Mouse (Mus musculus): Measurements from ENCODE around the gene Wtip. TPM values are rescaled to one million over a fixed set of nuclear protein-coding genes. Genes with fewer than 3 reads are reported as not detected.
"Not testable (repeated sequence)": the region's sequence is repeated elsewhere in the genome, so short reads cannot be mapped to it uniquely, and the experiment has no call there.

Wtip gene
- polyA plus RNA-seq, 1 experiment from 2014 or later = 7.8 TPM

DNA sequence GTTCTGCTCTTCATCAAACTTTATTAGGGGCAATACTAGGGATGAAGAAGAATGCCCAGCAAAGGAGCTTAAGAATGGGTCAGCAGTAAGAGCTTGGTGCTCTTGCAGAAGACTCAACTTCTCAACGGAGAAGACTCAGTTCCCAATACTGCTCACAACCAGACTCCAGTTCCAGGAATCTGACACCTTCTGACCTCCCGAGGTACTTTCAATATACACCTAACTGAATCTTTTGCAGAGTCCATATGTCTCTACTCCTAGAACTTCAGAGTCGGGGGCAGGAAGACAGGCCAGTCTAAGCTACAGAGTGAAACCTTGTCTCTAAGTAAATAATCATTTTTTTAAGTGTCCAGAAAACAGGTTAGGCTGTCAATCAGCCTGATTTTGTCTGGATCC lies 1.1 kb downstream of the Wtip start:
- Histone ChIP-seq H3K4me1 (ENCODE audit: control insufficient read depth, insufficient read depth, low read length) (peaks cover 18% of the 10 kb centered on the region), H3K36me3 (ENCODE audit: control insufficient read depth, insufficient read depth, low read length) (peaks cover 4% of the 10 kb centered on the region; the same call in 1 of the 2 replicates), H3K27ac (replicated peaks; ENCODE audit: low read depth, low read length) (peak overlapping the region; percentile 89), H3K9ac (ENCODE audit: low read depth, low read length) (peak overlapping the region; percentile 96), H3K27me3 (replicated peaks; ENCODE audit: control insufficient read depth, insufficient read depth, low read length) (no peaks in the 10 kb centered on the region), H3K4me3 (ENCODE audit: low read depth, low read length) (peak overlapping the region; percentile 91), H3K4me2 (ENCODE audit: low read depth, low read length) (peak overlapping the region; percentile 71), H3K9me3 (ENCODE audit: control insufficient read depth, low read length) (0 out of 2 replicates have a peak, but pooled peaks cover 7% of the 10 kb centered on the region)
- ATAC-seq (ENCODE audit: low read depth) (no peak), DNase-seq (ENCODE audit: low spot score) (no peak)
- WGBS = 1% methylated on average over 3 of the region's 3 CpGs

DNA sequence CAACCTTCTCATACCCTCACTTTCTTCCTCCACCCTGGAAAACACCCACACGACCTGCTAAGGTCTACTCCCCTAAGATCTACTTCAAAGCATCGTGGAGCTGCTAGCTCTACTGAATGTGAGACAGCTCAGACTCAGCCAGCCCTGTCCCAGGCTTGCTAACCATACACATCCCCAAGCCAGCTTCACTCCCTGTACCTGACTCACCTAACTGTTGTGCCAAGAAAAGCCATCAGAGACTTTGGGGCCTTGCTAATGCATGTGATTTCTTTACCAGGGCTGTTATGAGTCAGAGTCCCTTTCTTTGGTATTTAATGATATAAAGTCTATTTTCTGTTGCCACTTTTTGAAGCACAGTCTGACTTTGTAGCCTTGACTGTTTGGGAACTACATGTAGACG lies 1.9 kb downstream of the Wtip start:
- 68% methylated on average over 3 of the region's 3 CpGs for WGBS
- H3K9me3 ChIP-seq (ENCODE audit: control insufficient read depth, low read length) = peaks cover 12% of the 10 kb centered on the region; the same call in 1 of the 2 replicates
- H3K9ac ChIP-seq (ENCODE audit: low read depth, low read length) = no peak overlapping the region
- peak overlapping the region; percentile 91 for H3K4me3 ChIP-seq (ENCODE audit: low read depth, low read length)
- peaks cover 18% of the 10 kb centered on the region for H3K4me1 ChIP-seq (ENCODE audit: control insufficient read depth, insufficient read depth, low read length)
- peaks cover 4% of the 10 kb centered on the region; the same call in 1 of the 2 replicates for H3K36me3 ChIP-seq (ENCODE audit: control insufficient read depth, insufficient read depth, low read length)
- H3K4me2 ChIP-seq (ENCODE audit: low read depth, low read length) = peak overlapping the region; percentile 71
- no peaks in the 10 kb centered on the region for H3K27me3 ChIP-seq (replicated peaks; ENCODE audit: control insufficient read depth, insufficient read depth, low read length)
- DNase-seq (ENCODE audit: low spot score) = no peak
- H3K27ac ChIP-seq (replicated peaks; ENCODE audit: low read depth, low read length) = no peak overlapping the region
- no peak for ATAC-seq (ENCODE audit: low read depth)

DNA sequence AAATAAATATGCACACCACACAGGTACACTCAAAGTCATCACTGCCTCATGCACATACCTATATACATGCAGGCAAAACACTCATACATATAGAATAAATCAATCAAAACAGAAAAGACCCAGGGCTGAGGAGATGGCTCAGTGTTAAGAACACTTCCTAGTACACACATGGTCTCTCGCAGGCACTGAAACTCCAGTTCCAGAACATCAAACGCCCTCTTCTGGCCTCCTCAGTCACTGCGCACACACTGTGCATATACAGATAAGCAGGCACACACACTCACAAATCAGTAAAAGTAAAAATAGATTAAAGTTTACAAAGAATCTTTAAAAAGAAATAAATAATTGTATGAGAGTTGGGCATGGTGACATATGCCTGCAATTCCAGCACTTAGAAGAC lies 6.8 kb downstream of the Wtip start:
- Histone ChIP-seq H3K4me2 (ENCODE audit: low read depth, low read length) (no peak overlapping the region), H3K4me3 (ENCODE audit: low read depth, low read length) (no peak overlapping the region), H3K9ac (ENCODE audit: low read depth, low read length) (no peak overlapping the region), H3K36me3 (ENCODE audit: control insufficient read depth, insufficient read depth, low read length) (peaks cover 14% of the 10 kb centered on the region; the same call in 1 of the 2 replicates), H3K4me1 (ENCODE audit: control insufficient read depth, insufficient read depth, low read length) (peaks cover 3% of the 10 kb centered on the region), H3K27ac (replicated peaks; ENCODE audit: low read depth, low read length) (no peak overlapping the region), H3K9me3 (ENCODE audit: control insufficient read depth, low read length) (peaks cover 12% of the 10 kb centered on the region; the same call in 1 of the 2 replicates), H3K27me3 (replicated peaks; ENCODE audit: control insufficient read depth, insufficient read depth, low read length) (no peaks in the 10 kb centered on the region)
- WGBS = 83% methylated on average over 3 of the region's 3 CpGs
- ATAC-seq (ENCODE audit: low read depth) (no peak), DNase-seq (ENCODE audit: low spot score) (no peak)

DNA sequence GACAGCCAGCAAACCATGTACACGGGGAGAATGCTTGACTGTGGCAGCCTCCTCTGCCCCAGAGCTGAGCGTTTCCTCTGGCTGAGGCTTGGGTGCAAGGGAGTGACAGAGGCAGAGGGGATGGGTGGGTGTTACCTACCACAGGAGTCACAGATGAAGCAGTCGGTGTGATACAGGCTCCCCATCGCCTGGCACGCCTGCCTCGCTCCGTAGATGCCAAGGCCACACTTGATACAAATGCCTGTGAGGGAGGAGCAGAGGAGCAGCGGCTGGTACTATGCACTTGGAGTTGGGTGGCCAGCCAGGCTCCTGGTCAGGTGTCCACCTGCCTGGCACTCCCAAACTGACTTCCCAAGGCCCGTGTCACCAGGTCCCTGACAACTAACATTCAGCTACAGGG lies 7.7 kb downstream of the Wtip start:
- Histone ChIP-seq H3K9me3 (ENCODE audit: control insufficient read depth, low read length) (peaks cover 12% of the 10 kb centered on the region; the same call in 1 of the 2 replicates), H3K27ac (replicated peaks; ENCODE audit: low read depth, low read length) (no peak overlapping the region), H3K36me3 (ENCODE audit: control insufficient read depth, insufficient read depth, low read length) (peaks cover 14% of the 10 kb centered on the region; the same call in 1 of the 2 replicates), H3K4me3 (ENCODE audit: low read depth, low read length) (no peak overlapping the region), H3K4me2 (ENCODE audit: low read depth, low read length) (no peak overlapping the region), H3K4me1 (ENCODE audit: control insufficient read depth, insufficient read depth, low read length) (no peaks in the 10 kb centered on the region), H3K9ac (ENCODE audit: low read depth, low read length) (no peak overlapping the region), H3K27me3 (replicated peaks; ENCODE audit: control insufficient read depth, insufficient read depth, low read length) (no peaks in the 10 kb centered on the region)
- DNase-seq (ENCODE audit: low spot score) (no peak), ATAC-seq (ENCODE audit: low read depth) (no peak)
- WGBS = 90% methylated on average over 8 of the region's 9 CpGs

DNA sequence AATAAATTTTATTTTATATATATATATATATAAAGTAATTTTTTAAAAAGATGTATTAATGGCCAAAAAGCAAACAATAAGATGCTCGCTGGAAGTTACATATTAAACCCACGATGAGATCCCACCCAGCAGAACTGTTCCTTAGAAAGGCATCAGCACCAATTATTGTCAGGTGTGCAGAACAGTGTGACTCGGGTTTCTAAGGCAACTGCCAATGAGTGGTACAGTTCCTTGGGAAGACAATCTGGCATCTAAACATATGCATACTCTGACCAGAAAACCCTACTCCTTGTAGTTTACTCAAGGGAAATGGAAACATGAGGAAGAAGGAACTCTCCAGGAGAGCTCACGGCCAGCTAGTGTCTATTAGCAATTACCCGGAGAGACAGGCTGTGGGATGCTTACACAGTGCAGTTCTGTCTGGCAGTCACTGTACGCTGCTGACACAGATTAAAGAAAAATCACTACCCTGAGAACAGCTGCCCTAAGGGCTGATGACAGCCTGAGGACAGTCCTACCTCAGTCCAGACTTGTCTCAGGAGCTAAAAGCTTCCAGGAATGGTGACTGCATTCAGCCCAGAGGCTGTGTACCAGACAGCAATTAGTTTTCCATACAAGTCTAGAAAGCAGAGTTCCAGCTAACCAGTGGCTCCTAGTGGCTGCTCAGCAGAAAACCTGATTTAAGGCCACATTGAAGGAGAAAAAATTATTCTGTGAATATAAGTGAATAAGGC lies 9.9 kb downstream of the Wtip start:
- H3K4me3 ChIP-seq (ENCODE audit: low read depth, low read length) = no peak overlapping the region
- H3K9ac ChIP-seq (ENCODE audit: low read depth, low read length) = no peak overlapping the region
- H3K27me3 ChIP-seq (replicated peaks; ENCODE audit: control insufficient read depth, insufficient read depth, low read length) = no peaks in the 10 kb centered on the region
- peak; percentile 57 for DNase-seq (ENCODE audit: low spot score)
- no peak overlapping the region for H3K27ac ChIP-seq (replicated peaks; ENCODE audit: low read depth, low read length)
- H3K36me3 ChIP-seq (ENCODE audit: control insufficient read depth, insufficient read depth, low read length) = peaks cover 22% of the 10 kb centered on the region
- WGBS = 65% methylated on average over 6 of the region's 6 CpGs
- peaks cover 12% of the 10 kb centered on the region; the same call in 1 of the 2 replicates for H3K9me3 ChIP-seq (ENCODE audit: control insufficient read depth, low read length)
- no peaks in the 10 kb centered on the region for H3K4me1 ChIP-seq (ENCODE audit: control insufficient read depth, insufficient read depth, low read length)
- no peak overlapping the region for H3K4me2 ChIP-seq (ENCODE audit: low read depth, low read length)
- peak; percentile 45; the same call in 1 of the 2 replicates for ATAC-seq (ENCODE audit: low read depth)

DNA sequence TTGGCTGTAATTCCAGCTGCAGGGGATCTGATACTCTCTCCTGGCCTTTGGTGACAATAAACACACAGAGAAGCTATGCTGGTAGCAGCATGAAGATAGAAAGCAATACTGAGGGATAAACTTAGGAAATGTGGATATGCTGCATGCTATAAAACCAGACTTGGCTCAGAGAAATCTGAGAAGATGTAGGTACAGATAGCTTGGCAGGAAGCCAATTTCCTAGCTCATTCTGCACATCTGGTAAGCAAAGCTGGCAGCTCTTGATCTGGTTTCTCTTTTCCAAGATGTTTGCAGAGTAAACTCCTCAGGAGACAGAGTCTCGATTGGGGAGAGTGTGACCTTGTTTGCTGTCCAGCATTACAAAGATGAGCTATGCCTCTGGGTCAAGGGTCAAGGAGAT lies 12.4 kb downstream of the Wtip start:
- H3K27me3 ChIP-seq (replicated peaks; ENCODE audit: control insufficient read depth, insufficient read depth, low read length); H3K4me3 ChIP-seq (ENCODE audit: low read depth, low read length); ATAC-seq (ENCODE audit: low read depth); H3K4me2 ChIP-seq (ENCODE audit: low read depth, low read length); H3K9ac ChIP-seq (ENCODE audit: low read depth, low read length); H3K27ac ChIP-seq (replicated peaks; ENCODE audit: low read depth, low read length); H3K9me3 ChIP-seq (ENCODE audit: control insufficient read depth, low read length); H3K4me1 ChIP-seq (ENCODE audit: control insufficient read depth, insufficient read depth, low read length): not testable (repeated sequence)
- H3K36me3 ChIP-seq (ENCODE audit: control insufficient read depth, insufficient read depth, low read length) = peaks cover 37% of the 10 kb centered on the region
- DNase-seq (ENCODE audit: low spot score) = peak; percentile 76
- 0% methylated on average over 1 of the region's 1 CpGs for WGBS

DNA sequence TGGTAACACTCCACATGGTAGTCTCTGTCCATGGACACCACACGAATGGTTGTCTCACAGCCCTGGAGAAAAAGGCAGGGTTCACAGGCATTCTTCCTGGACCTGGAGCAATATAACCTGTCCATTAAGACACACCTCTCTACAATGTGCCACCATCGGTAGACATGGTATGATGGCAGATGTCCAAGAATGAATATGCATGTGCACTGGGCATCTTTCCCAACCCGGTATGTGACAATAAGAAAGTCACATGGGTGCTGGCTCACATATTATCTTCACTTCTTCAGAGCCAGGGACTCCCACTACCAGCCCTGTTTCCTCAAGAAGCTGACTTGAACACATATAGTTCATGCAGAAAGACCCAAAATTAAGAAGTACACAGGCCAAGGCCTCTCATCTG lies 16.5 kb downstream of the Wtip start:
- ATAC-seq (ENCODE audit: low read depth) = no peak
- no peak overlapping the region for H3K27ac ChIP-seq (replicated peaks; ENCODE audit: low read depth, low read length)
- no peaks in the 10 kb centered on the region for H3K9me3 ChIP-seq (ENCODE audit: control insufficient read depth, low read length)
- no peak overlapping the region for H3K4me3 ChIP-seq (ENCODE audit: low read depth, low read length)
- DNase-seq (ENCODE audit: low spot score) = no peak
- no peak overlapping the region for H3K4me2 ChIP-seq (ENCODE audit: low read depth, low read length)
- 85% methylated on average over 3 of the region's 3 CpGs for WGBS
- H3K36me3 ChIP-seq (ENCODE audit: control insufficient read depth, insufficient read depth, low read length) = peaks cover 69% of the 10 kb centered on the region
- no peaks in the 10 kb centered on the region for H3K4me1 ChIP-seq (ENCODE audit: control insufficient read depth, insufficient read depth, low read length)
- H3K27me3 ChIP-seq (replicated peaks; ENCODE audit: control insufficient read depth, insufficient read depth, low read length) = no peaks in the 10 kb centered on the region
- no peak overlapping the region for H3K9ac ChIP-seq (ENCODE audit: low read depth, low read length)

DNA sequence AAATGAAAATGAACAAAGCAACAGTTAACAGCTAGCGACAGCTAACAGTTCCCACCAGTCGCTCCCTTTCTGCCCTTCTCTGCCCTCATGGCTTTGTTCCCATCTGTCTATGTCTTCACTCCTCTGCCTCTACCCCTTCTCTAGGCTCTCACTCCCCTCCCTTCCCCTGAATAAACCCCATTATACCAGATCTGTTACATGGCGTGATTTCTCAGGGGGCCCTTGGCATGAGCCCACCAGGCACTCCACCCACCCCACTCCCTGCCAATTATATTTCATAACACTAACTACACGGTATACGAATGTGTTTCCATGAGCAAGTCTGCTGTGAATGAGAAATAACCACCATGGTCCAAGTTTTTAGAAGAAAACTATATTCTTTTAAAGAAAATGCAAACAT lies 23.9 kb downstream of the Wtip start:
- DNase-seq (ENCODE audit: low spot score) (peak; percentile 22), ATAC-seq (ENCODE audit: low read depth) (peak; percentile 55)
- Histone ChIP-seq H3K27ac (replicated peaks; ENCODE audit: low read depth, low read length) (no peak overlapping the region), H3K4me2 (ENCODE audit: low read depth, low read length) (no peak overlapping the region), H3K27me3 (replicated peaks; ENCODE audit: control insufficient read depth, insufficient read depth, low read length) (no peaks in the 10 kb centered on the region), H3K4me1 (ENCODE audit: control insufficient read depth, insufficient read depth, low read length) (no peaks in the 10 kb centered on the region), H3K9me3 (ENCODE audit: control insufficient read depth, low read length) (no peaks in the 10 kb centered on the region), H3K36me3 (ENCODE audit: control insufficient read depth, insufficient read depth, low read length) (peaks cover 43% of the 10 kb centered on the region), H3K9ac (ENCODE audit: low read depth, low read length) (no peak overlapping the region), H3K4me3 (ENCODE audit: low read depth, low read length) (no peak overlapping the region)
- 64% methylated on average over 5 of the region's 5 CpGs for WGBS

DNA sequence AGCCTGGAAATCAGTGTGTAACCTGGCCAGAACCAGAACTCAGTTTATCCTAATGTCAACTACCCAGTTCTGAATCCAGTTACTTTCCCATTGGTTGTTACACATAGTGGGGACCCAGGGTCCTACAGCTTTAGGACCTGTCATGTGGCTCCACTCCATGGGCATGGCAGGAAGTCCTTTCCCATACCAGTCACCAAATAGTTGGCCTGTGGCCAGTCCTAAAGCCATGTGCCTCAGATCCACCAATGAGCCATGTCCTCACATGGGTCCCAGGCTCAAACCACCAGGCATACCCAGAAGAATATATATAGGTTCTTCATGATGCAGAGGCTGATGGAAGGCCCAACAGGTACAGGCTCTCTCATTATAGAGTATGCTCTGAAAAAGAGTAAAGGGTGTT lies 31.8 kb downstream of the Wtip start:
- DNase-seq (ENCODE audit: low spot score) = no peak
- Histone ChIP-seq H3K4me1 (ENCODE audit: control insufficient read depth, insufficient read depth, low read length) (no peaks in the 10 kb centered on the region), H3K27ac (replicated peaks; ENCODE audit: low read depth, low read length) (no peak overlapping the region), H3K36me3 (ENCODE audit: control insufficient read depth, insufficient read depth, low read length) (no peaks in the 10 kb centered on the region), H3K4me3 (ENCODE audit: low read depth, low read length) (no peak overlapping the region), H3K4me2 (ENCODE audit: low read depth, low read length) (no peak overlapping the region), H3K9me3 (ENCODE audit: control insufficient read depth, low read length) (no peaks in the 10 kb centered on the region), H3K9ac (ENCODE audit: low read depth, low read length) (no peak overlapping the region), H3K27me3 (replicated peaks; ENCODE audit: control insufficient read depth, insufficient read depth, low read length) (no peaks in the 10 kb centered on the region)
- no peak for ATAC-seq (ENCODE audit: low read depth)

All from embryonic facial prominence, embryonic 14.5 days (tissue).